Mouse (Mus musculus) neural tube, embryonic 14.5 days (tissue): ENCODE measurements at regions not wholly inside any gene's neighbourhood (a gene's known extent, or its start where the extent isn't known, plus 50 kb on each side); places are given as distances from the start of the nearest gene placed in this dataset.
"Not testable (repeated sequence)": the region's sequence is repeated elsewhere in the genome, so short reads cannot be mapped to it uniquely, and the experiment has no call there.

Experiments
- ATAC-seq: fragments of 200-750 bp; cut with Nextera tagmentation; 2 replicates; pipeline ENCODE4 v1.8.0; 2017; ENCODE audit warnings: low read depth, mild to moderate bottlenecking, moderate TSS enrichment, moderate library complexity
- H3K27ac ChIP-seq: fragments of 300-500 bp; sonication (generic); 2 replicates; pipeline ENCODE4 v1.5.1; 2014; ENCODE audit warnings: low read depth, mild to moderate bottlenecking, control low read depth, low read length, moderate library complexity, mixed read lengths
- H3K27me3 ChIP-seq: fragments of 300-500 bp; sonication (generic); 2 replicates; pipeline ENCODE4 v1.6.1; 2014; ENCODE audit warnings: low read length; ENCODE audit not compliant: control insufficient read depth, insufficient read depth
- H3K36me3 ChIP-seq: fragments of 300-500 bp; sonication (generic); 2 replicates; pipeline ENCODE4 v1.6.1; 2014; ENCODE audit warnings: low read length, mixed read lengths; ENCODE audit not compliant: control insufficient read depth, insufficient read depth
- H3K4me1 ChIP-seq: fragments of 300-500 bp; sonication (generic); 2 replicates; pipeline ENCODE4 v1.6.1; 2014; ENCODE audit warnings: low read length; ENCODE audit not compliant: control insufficient read depth, insufficient read depth
- H3K4me2 ChIP-seq: fragments of 300-500 bp; sonication (generic); 2 replicates; pipeline ENCODE4 v1.6.1; 2014; ENCODE audit warnings: mild to moderate bottlenecking, low read depth, low read length, control low read depth
- H3K4me3 ChIP-seq: fragments of 300-500 bp; sonication (generic); 2 replicates; pipeline ENCODE4 v1.5.1; 2014; ENCODE audit warnings: low read depth, low read length, control low read depth, mixed read lengths
- H3K9ac ChIP-seq: fragments of 300-500 bp; sonication (generic); replicated peaks from 2 replicates; pipeline ENCODE4 v1.6.1; 2014; ENCODE audit warnings: low read depth, mild to moderate bottlenecking, control low read depth, low read length, mixed read lengths
- H3K9me3 ChIP-seq: fragments of 300-500 bp; sonication (generic); 2 replicates; pipeline ENCODE4 v1.6.1; 2016; ENCODE audit warnings: low read length; ENCODE audit not compliant: control insufficient read depth
- WGBS: fragments of 180-500 bp; shearing (Covaris S2); extraction: QIAGEN DNeasy Blood & Tissue Kit; methylation state at CpG from one replicate; pipeline ENCODE4 v1.1.7; 2014; 5-methylcytosine and 5-hydroxymethylcytosine counted together

DNA sequence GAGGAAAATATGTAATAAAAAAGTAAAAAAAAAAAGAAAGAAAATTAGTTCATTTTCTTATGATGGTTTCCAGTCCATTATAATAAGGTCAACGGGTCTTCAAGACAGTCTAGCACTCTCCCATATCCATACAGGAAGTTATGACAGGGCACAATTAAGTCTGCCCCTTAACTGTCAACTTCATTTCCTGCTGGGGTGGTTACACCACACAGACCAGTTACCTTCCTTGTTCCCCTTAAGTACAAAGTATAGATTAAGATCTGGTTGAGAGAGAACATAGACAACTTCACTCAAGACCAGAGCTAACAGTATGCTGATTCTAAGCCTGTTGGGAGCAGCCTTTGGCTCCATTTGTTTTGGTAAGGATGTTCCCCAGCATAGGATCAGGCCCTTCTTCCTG lies 855.2 kb upstream of the Olfr1507 start:
- not testable (repeated sequence) for H3K4me3 ChIP-seq, H3K4me1 ChIP-seq

DNA sequence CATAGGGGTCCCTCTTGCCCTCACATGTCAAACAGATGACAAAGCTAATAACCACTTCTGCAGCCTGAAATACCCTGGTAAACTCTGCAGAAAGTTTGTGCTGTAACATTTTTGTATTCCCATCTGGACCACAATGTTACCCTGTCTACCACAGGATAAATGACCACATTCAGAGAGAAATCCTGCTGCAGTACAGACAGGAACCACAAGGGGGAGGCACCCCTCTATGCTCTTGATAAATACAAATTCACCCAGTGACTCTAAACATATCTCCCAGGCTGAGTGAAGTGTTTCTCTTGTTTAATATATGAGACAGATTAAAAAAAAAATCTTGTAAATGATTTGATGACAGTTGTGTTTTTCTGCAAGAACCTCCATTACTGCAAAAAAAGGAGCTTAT lies 853.6 kb upstream of the Olfr1507 start:
- not testable (repeated sequence) for H3K9ac ChIP-seq, H3K36me3 ChIP-seq, ATAC-seq, H3K27ac ChIP-seq, H3K4me3 ChIP-seq, H3K4me2 ChIP-seq, H3K9me3 ChIP-seq, H3K27me3 ChIP-seq, H3K4me1 ChIP-seq

More for the DNA sequence above, 855.2 kb upstream of the Olfr1507 start:
- not testable (repeated sequence) for H3K36me3 ChIP-seq, H3K4me2 ChIP-seq, H3K27ac ChIP-seq, ATAC-seq, H3K9me3 ChIP-seq, H3K9ac ChIP-seq, H3K27me3 ChIP-seq
- 88% methylated on average over 1 of the region's 1 CpGs for WGBS

DNA sequence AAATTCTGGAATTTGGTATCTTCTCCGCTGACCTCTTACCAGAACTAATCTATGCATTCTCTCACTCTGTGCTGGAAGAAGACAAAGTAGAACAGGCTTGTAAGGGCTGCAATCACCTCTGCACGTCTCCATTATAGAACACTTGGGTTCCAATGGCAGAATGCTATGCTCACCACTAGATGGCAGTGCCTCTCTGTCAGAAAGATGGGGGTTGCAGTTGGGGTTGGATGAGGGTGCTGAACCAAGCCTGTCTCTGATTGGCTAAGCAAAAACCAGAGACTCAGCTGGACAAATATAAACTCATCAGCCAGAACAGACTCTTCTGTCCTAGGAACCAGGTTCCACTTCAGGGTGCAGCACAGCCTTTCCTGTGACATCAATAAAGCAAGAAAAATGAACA lies 850.0 kb upstream of the Olfr1507 start:
- H3K9ac ChIP-seq, H3K4me3 ChIP-seq, H3K27ac ChIP-seq, H3K27me3 ChIP-seq, H3K36me3 ChIP-seq, ATAC-seq, H3K4me2 ChIP-seq, H3K4me1 ChIP-seq, H3K9me3 ChIP-seq: not testable (repeated sequence)
- 50% methylated on average over 2 of the region's 2 CpGs for WGBS

DNA sequence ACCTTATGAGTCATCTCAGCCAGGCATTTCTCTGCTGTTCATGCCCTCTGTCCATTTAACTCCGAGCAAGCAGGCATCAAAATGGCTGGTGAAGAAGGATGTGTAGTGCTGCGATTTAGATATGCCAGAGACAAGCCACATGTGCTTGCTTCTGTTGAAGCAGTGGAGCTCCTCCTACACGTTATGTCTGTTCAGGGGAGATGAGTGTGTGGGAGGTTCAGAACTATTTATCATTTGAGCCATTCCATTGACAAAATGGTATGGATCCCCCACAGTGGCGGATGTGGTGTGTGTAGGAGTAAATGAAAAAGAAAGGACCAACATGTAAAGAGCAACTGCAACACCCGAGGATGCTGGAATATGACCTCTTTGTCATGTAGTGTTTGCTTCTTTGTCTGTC lies 848.3 kb upstream of the Olfr1507 start:
- H3K9me3 ChIP-seq, H3K27me3 ChIP-seq, H3K4me1 ChIP-seq, H3K4me3 ChIP-seq, ATAC-seq, H3K4me2 ChIP-seq, H3K27ac ChIP-seq, H3K9ac ChIP-seq, H3K36me3 ChIP-seq: not testable (repeated sequence)
- WGBS, result 73% methylated on average over 5 of the region's 5 CpGs

DNA sequence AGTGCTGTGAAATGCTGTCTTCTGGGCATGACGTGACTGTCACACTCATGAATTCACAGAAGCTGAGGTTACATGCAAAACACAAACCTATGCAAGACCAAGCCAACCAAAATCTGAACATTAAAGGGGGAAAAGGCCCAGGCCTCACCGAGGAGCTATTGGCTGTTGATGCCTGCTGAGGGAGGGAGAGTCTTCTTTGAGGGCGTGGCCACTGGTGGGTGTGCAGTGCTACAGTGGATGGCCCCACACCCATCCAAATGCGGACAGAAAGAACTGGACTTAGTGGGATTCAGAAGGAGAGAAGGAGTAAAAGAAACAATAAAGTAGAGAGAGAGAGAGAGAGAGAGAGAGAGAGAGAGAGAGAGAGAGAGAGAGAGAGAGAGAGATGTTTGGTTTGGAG lies 843.6 kb upstream of the Olfr1507 start:
- ATAC-seq, H3K36me3 ChIP-seq, H3K4me1 ChIP-seq, H3K27me3 ChIP-seq, H3K4me3 ChIP-seq, H3K9ac ChIP-seq, H3K9me3 ChIP-seq, H3K4me2 ChIP-seq, H3K27ac ChIP-seq: not testable (repeated sequence)
- WGBS, result no CpG with 5 or more reads among the region's 4 CpGs

DNA sequence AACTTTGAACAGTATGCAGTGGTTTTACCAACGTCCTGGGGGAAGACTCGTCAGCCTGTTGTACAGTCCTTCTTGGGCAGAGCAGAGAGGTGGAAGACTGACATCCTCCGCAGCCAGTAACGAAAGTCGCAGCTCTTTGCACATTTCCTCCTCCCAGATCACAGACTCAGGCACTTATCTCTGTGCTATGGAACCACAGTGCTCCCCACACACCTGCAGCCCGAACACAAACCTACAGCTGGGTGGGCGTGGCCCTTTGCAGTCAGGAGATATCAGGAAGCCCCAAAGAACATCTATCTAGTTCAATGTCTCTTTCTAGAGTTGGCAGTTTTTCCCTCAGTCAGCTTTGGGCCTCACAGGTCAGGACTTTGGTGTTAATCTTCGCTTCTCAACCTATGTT lies 841.9 kb upstream of the Olfr1507 start:
- H3K27ac ChIP-seq, H3K4me2 ChIP-seq, H3K36me3 ChIP-seq, H3K4me1 ChIP-seq, H3K9ac ChIP-seq, H3K4me3 ChIP-seq, H3K9me3 ChIP-seq, ATAC-seq, H3K27me3 ChIP-seq: not testable (repeated sequence)
- 78% methylated on average over 3 of the region's 8 CpGs for WGBS

DNA sequence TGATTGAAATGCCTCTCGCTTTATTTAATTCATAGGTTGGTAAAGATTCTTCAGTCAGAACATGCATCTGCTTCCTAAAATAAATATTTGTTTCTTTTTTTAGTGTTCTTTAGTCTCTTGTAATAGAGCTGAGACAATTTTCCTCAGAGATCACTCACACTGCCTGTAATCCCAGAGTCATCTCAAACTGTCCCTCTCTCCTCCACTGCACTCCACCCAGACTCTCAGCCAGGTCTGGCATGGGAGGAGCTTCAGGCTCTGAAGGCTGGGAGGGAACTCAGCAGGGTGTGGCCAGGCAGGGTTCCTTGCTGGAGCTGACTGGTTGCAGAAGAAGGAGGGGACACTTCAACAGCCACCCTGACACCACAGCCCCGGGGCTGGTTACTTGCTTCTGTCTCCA lies 841.2 kb upstream of the Olfr1507 start:
- H3K27ac ChIP-seq, H3K9me3 ChIP-seq, H3K27me3 ChIP-seq, H3K36me3 ChIP-seq, H3K4me1 ChIP-seq, H3K4me3 ChIP-seq, H3K9ac ChIP-seq, H3K4me2 ChIP-seq, ATAC-seq: not testable (repeated sequence)
- 0% methylated on average over 1 of the region's 2 CpGs for WGBS

DNA sequence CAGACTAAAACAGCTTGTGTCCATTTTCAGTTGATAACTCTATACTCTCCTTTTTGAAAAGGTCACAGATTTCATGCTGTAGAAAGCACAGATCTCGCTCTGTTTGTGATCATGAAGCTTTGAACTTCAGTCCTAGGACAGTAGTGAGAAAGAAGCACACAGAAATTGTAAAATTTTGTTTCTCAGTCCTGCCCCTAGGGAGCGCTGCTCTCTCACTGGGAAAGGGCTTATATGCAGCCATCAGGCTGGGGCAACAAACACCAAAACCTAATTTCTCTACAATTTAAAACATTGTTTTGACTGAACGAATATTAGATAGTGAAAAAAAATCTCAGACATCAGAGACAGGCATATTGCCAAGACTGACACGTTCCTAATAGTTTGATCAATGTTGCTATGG lies 838.9 kb upstream of the Olfr1507 start:
- not testable (repeated sequence) for ATAC-seq, H3K4me2 ChIP-seq, H3K4me1 ChIP-seq, H3K27ac ChIP-seq, H3K9ac ChIP-seq, H3K36me3 ChIP-seq, H3K9me3 ChIP-seq, H3K4me3 ChIP-seq, H3K27me3 ChIP-seq
- WGBS, result no CpG with 5 or more reads among the region's 4 CpGs

DNA sequence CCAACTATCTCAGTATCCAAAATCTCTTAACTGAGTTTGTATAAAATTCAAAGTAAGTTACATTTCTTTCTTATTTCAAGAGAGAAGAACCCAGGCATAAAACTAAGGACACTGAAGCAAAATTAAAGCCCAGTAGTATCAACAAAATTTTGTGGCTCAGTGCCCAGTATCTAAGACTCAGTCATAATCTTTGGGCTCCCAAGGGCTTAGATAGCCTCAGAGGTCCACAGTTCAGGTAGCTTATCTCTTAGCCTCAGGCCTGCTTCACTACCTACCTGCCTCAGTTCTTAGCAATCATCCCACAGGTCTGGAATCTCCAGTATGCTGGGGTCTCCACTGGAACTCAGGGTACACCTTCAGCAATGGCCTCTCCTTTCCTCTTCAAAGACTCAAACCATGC lies 835.6 kb upstream of the Olfr1507 start:
- not testable (repeated sequence) for ATAC-seq

DNA sequence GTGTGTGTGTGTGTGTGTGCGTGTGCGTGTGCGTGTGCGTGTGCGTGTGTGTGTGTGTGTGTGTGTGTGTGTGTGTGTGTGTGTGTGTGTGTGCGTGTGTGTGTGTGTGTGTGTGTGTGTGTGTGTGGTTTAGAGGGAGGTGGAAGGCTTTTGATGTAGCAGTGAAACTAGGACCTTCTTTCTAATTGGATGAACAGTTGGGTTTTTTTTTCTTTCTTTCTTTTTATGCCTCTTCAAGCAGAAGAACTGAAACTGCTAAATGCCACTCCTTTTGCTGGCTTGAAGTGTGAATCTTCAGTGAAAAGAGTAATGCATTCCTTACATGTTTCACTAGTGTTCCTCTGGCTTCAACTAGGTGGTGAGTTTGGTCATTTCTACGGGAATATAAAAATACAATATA lies 828.8 kb upstream of the Olfr1507 start:
- H3K4me2 ChIP-seq, H3K27me3 ChIP-seq, H3K27ac ChIP-seq, H3K9ac ChIP-seq, H3K36me3 ChIP-seq, ATAC-seq, H3K4me1 ChIP-seq, H3K9me3 ChIP-seq, H3K4me3 ChIP-seq: not testable (repeated sequence)
- WGBS, result no CpG with 5 or more reads among the region's 7 CpGs

More for the DNA sequence above, 835.6 kb upstream of the Olfr1507 start:
- H3K27me3 ChIP-seq, H3K9ac ChIP-seq, H3K4me1 ChIP-seq, H3K27ac ChIP-seq, H3K9me3 ChIP-seq, H3K4me3 ChIP-seq, H3K4me2 ChIP-seq, H3K36me3 ChIP-seq: not testable (repeated sequence)
